Mouse (Mus musculus) lung, postnatal 25 days (tissue): Measurements from ENCODE around the gene Il2rg.

Source experiments
- DNase-seq: peaks from one replicate; pipeline ENCODE4 v3.0.0; 2022; ENCODE audit warnings: low spot score

Gene Il2rg

GRCm38 (mm10) chrX:101268025-101268754, at the start of gene Il2rg:
Gene Il2rg (minus strand): TSS chrX:101268255.
- DNase-seq, result peak; percentile 55

DNA sequence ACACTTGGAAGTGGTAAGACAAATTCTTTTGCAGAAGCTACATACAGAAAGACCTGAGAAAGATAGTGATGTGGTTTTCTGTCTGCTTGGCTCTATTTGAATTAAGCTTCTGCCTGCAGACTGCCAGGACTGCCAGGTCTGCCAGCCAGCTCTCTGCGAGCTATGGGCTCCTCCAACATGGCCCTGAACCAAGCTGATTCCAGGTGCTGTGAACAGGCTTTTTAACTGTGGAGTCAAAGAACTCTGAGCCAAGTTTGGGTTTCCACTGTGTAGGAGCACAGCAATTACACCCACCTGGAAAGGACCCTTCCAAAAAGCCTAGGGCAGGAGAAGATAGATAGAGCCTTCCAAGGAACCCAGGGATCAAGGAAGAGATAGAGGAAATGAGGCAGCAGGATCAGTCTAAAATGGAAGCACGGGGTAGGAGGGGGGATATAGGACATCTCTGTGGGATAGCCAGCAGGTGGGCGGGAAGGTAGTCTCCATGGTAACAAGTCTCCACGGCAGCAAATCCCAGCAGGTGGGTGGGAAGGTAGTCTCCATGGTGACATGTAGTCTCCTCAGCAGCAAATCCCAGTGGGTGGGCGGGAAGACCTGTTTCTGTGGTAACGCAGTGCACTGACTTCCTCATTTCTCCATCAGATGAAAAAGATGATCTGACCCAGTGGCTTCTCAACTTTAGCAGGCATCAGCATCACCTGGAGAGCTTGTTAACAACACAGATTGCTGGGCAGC, 45.7 kb upstream of the Il2rg start:
- no peak for DNase-seq

DNA sequence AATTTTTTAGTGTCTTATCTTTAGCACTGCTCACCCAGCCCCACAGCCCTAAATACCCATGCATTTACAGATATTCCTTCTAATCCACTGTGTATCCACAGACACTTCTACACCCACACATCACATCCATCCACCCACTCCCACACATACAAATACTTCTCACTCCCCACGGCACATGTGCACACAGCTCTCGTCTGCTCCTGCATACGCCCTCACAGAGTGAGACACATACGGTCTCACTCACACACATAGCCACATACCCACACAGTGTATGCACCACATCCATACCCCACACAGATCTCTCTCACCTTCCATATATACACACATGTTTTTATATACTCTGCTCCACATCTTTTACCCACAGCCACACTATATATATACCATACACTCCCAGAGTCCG, 41.2 kb upstream of the Il2rg start:
- no peak for DNase-seq

DNA sequence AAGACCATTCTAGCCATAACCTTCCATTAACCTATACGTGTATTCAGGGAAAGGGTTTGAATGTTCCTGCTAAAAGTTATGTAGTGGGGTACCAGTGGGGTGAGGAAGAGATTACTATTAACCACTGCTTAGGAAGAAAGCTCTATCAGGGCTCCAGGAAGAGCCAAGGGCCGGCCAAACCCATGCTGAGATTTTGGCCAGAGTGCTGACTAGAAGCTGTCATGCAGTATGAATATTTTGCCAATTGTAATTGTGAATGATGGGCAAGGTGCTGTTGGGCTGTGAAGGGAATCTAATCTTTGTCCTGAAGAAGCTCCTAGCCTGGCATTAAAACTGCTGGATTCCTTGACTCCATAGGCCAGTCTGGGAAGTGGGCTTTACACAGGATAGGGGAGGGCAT, 36.6 kb upstream of the Il2rg start:
- no peak for DNase-seq

GRCm38 (mm10) chrX:101301654-101302053, 33.6 kb upstream of the Il2rg start:
- no peak for DNase-seq

DNA sequence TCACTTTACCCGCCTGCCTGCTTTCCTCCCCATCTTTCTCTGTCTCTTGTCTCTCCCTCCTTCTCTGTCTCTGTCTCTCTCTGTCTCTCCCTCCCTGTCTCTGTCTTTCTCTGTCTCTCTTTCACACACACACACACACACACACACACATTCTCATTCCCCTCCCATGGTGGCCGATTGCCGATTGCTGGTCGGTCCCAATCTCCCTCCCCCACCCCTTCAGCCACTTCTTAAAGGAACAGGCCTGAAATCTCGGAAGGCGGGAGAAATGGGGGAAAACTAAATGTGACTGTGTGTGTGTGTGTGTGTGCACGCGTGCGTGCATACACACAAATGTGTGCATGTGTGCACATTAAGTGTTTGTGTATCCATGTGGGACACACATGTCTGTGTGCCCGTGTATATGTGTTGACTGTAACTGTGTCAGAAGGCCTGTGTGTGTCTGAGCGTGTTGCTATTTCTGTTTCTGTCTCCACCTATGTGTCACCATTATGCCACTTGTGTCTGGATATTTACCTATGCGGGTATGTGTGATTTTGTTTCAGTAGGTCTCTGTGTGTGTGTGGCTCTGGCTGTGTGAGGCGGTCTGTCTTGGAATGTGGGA, 32.5 kb upstream of the Il2rg start:
- DNase-seq, result no peak

DNA sequence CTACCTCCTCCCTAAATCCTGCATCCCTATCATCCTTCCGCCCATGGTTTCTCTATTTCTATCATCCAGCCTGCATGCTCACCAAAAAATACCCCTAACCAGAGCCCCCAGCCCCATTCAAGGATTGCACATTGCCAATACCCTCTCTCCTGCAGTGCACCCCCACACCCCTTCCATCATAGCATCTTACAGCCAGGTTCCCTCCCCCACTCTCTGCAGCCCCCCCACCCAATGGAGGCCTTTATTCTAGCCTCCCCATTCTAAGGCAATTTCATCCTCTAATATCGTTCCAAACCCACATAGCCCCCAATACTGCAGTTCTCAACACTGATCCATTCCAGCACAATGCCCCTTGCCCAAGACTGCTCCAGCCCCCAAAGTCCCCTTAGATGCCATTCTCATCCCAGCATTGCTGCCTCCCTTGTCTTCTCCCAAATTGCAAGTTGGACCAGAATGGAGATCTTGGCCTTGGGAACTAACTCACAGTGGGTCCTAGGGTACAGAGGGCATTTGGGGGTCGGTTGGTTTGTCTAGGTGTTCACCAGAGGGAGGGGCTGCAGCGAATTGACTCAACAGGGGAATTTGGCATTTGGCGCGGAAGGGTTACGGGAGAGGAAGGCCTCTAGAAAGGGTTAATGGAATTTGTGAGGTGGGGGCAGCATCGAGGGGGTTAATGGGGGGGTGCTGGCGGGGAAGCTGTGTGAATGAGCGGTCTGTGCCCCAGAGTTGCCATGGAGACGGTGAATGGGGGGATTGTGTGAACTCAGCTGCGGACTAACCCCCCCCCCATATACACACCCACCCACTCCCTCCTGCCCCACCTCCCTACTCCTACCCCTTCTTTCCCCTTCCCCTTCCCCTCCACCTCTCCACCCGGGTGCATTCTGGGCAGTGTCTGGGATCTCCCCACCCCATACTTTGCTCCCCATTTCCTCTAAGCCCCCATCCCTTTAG, 31.7 kb upstream of the Il2rg start:
- no peak for DNase-seq

DNA sequence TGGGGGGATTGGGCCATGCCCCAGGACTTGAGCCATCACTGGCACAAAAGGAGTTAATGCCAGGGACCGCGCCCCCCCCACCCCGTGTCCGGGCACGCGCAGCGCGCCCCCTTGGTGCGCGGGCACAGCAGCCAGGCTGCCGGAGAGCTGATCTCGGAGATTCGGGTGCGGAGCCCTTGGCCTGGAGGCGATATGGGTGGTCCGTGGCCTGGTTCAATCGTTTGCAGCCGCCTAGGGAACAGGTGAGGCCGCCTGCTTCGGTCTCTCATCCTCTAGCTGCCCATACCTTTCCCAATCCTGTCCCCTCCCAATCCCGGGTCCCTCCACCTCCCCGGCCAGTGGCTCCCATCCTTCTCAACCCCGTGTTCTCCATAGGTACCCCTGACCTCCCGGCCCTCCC, 31.0 kb upstream of the Il2rg start, which contains the start of gene Nlgn3:
TSS of gene Nlgn3 (plus strand) at position 114 of the 400 bp plus-strand sequence.
- DNase-seq, result no peak

DNA sequence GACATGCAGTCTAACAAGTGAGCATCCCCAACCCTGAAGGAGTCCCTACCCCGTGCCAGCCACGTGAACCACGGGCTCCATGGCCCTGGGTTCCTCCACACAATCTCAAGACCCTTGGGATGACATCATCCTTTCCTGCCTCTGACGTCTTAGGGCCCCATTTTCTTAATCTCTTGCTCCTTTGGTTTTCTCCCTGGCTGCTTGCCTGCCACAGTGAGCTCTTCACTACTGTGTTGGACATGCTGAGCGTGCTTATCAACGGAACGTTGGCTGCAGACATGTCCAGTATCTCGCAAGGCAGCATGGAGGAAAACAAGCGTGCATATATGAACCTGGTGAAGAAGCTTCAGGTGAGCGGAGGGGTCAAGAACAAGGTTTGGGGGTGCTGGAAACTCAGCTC, 22.1 kb upstream of the Il2rg start:
- DNase-seq, result no peak

GRCm38 (mm10) chrX:101289037-101289436, 21.0 kb upstream of the Il2rg start:
- DNase-seq, result no peak

- no peak for DNase-seq
These were observed 20.4 kb upstream of the Il2rg start for GRCm38 (mm10) chrX:101288432-101288831.

GRCm38 (mm10) chrX:101287543-101287942, 19.5 kb upstream of the Il2rg start:
- DNase-seq, result no peak

- no peak for DNase-seq
These were observed 18.1 kb upstream of the Il2rg start for GRCm38 (mm10) chrX:101285953-101286670.

DNA sequence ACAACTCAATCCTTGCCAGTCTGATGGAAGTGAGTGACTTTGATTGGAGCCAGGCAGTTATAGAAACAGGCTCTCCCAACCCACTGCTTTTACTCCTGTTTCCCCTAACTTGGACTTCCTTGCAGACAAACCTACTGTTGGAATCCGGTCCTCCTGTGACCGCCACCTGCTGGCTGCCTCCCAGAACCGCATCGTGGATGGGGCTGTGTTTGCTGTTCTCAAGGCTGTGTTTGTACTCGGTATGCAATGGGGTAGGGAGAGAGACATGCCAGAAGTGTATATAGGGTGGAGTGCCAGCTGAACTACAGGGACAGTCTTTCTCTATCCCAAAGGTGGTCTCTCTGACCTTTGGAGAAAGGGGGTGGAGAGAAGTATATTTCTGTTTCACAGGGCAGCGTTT, 17.5 kb upstream of the Il2rg start:
- peak; percentile 57 for DNase-seq

GRCm38 (mm10) chrX:101282813-101283212, 14.8 kb upstream of the Il2rg start:
- DNase-seq, result no peak

GRCm38 (mm10) chrX:101273875-101274738, 6.1 kb upstream of the Il2rg start, which contains the start of gene Med12:
Gene Med12 (plus strand): TSS chrX:101274030.
- peak; percentile 94 for DNase-seq

GRCm38 (mm10) chrX:101273410-101273809, 5.4 kb upstream of the Il2rg start:
- no peak for DNase-seq

DNA sequence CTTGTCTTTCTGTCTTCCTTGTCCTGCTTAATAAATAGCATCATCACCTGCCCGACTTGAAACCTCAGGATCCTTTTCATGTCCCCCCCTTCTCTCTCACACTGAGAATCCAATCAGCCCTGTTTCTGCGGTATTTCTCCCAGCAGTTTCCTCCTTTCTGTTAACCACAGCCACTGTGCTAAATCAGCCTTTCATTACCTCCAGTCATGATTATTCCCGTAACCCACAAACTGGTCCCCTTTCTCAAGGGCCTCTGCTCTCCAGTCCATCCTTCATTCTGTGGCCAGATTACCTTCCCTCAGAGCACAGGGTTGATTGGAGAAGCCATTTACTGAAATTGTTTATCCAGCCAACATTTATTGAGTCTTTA, 685 bp upstream of the Il2rg start, which contains the start of gene Gm20489:
TSS of gene Gm20489 (minus strand) at position 269 of the 370 bp plus-strand sequence.
- DNase-seq, result no peak

GRCm38 (mm10) chrX:101266631-101267030, 1.4 kb downstream of the Il2rg start:
- no peak for DNase-seq

GRCm38 (mm10) chrX:101263892-101264291, 4.2 kb downstream of the Il2rg start, which contains the start of gene Gm614:
Gene Gm614 (minus strand): TSS chrX:101263992.
- no peak for DNase-seq
